Mouse (Mus musculus) fat pad, adult 2 months (tissue): ENCODE results near the gene Mmp23.

ENCODE experiments used
- DNase-seq: peaks from one replicate; pipeline ENCODE4 v3.0.0-alpha.2; 2011; ENCODE audit warnings: low read depth, low spot score; ENCODE audit errors: extremely low read depth

Mmp23 gene

GRCm38 (mm10) chr4:155602753-155603152 is 50.4 kb downstream of the Mmp23 start:
- DNase-seq, result no peak

DNA sequence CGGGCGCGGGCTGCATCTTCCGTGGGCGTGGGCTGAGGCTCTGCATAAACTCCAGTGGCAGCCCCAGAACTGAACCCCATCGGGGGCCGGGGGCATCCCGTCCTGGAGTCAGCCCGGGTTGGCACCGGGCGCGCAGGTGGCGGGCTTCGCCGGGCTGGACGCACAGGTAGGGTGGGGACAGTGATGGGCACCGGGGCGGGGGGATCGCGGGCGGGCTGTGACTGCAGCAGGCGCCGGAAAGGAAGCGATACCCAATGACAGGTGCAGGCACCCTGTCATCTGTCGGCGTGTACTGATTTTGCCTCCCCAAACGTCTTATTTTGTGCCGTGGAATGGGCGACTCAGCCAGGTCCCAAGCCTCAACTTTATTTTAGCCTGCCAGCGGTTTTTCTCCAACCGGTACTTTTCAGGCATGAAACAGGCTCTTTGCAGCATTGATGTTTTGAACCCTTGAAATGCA is 51.2 kb downstream of the Mmp23 start:
- DNase-seq, result no peak

DNA sequence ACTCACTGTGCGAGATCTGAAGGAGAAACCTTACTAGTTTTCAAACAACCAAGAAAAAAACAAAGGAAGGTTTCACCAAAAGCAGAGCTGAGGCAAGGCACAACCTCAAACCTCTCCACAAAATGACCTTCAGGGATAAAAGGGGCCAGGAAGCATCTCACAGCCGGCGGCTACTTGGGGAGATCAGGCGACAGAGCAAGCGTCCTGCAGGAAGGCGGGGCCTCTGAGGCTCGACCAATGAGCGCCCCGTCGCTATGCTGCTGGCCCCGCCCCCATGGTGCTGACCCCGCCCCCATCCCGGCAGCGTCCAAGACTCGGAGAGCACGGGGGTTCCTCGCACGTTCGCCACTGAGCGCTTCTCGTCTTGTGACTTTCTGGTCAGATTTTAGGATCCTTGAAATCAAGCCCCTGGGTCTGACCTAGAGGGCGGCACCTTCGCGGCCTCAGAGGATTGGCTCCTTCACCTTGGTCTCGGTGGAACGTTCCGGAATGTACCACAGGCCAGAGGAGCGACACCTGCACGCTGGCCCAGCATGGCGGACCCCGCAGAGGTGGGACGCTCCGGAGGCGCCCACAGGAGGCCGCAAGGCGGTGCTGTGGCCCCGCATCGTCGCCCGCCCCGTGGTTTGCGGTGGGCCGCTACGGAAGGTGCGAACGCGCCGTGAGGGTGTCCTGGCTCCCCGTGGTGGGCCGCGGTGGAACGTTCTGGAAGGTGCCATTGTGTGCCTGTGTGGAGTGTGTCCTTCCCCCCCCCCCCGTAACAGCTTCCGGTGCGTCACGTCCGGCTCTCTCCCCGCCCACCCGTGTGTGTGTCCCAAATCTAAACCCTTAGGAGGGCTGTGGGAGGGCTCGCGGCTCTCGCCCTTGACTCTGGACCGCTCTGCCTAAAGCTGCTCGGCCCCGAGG is 51.8 kb downstream of the Mmp23 start, which contains the start of gene Slc35e2:
Gene Slc35e2 (plus strand): TSS at position 326 of the 906 bp plus-strand sequence.
- no peak for DNase-seq
